Mouse (Mus musculus) midbrain, postnatal 0 days (tissue): ENCODE results near the gene Kcnj11. TPM values are rescaled to one million over a fixed set of nuclear protein-coding genes. Genes with fewer than 3 reads are reported as not detected.

Experiments
- ATAC-seq: fragments of 200-750 bp; cut with Nextera tagmentation; 2 replicates; pipeline ENCODE4 v1.8.0; 2017; ENCODE audit warnings: moderate number of reproducible peaks, mild to moderate bottlenecking, moderate TSS enrichment, moderate library complexity; ENCODE audit not compliant: low FRiP score
- DNase-seq: peaks from one replicate; pipeline ENCODE4 v3.0.0-alpha.2; 2015; ENCODE audit warnings: low spot score
- H3K27ac ChIP-seq: fragments of 300-500 bp; sonication (generic); 2 replicates; pipeline ENCODE4 v1.5.1; 2014; ENCODE audit warnings: low read depth, mild to moderate bottlenecking, low read length, mixed read lengths
- H3K27me3 ChIP-seq: fragments of 300-500 bp; sonication (generic); 2 replicates; pipeline ENCODE4 v1.6.1; 2014; ENCODE audit warnings: low read length, control low read depth, mixed read lengths; ENCODE audit not compliant: insufficient read depth
- H3K36me3 ChIP-seq: fragments of 300-500 bp; sonication (generic); 2 replicates; pipeline ENCODE4 v1.6.1; 2014; ENCODE audit warnings: low read length, control low read depth, mixed read lengths; ENCODE audit not compliant: insufficient read depth
- H3K4me1 ChIP-seq: fragments of 300-500 bp; sonication (generic); 2 replicates; pipeline ENCODE4 v1.6.1; 2014; ENCODE audit warnings: mild to moderate bottlenecking, control low read depth, antibody characterized with exemption, low read length, mixed read lengths; ENCODE audit not compliant: insufficient read depth
- H3K4me2 ChIP-seq: fragments of 300-500 bp; sonication (generic); 2 replicates; pipeline ENCODE4 v1.6.1; 2014; ENCODE audit warnings: low read depth, mild to moderate bottlenecking, low read length, mixed read lengths; ENCODE audit not compliant: poor library complexity, severe bottlenecking
- H3K4me3 ChIP-seq: fragments of 300-500 bp; sonication (generic); 2 replicates; pipeline ENCODE4 v1.5.1; 2014; ENCODE audit warnings: low read depth, mild to moderate bottlenecking, low read length, moderate library complexity
- H3K9ac ChIP-seq: fragments of 300-500 bp; sonication (generic); replicated peaks from 2 replicates; pipeline ENCODE4 v1.6.1; 2014; ENCODE audit warnings: mild to moderate bottlenecking, low read length, moderate library complexity, mixed read lengths; ENCODE audit not compliant: poor library complexity, severe bottlenecking
- H3K9me3 ChIP-seq: fragments of 300-500 bp; sonication (generic); 2 replicates; pipeline ENCODE4 v1.6.1; 2016; ENCODE audit warnings: low read length, control low read depth
- CTCF ChIP-seq: IDR thresholded peaks from 2 replicates; pipeline ENCODE4 v1.5.1; 2016; ENCODE audit warnings: antibody characterized with exemption, mild to moderate bottlenecking
- WGBS: fragments of 180-500 bp; shearing (Covaris S2); extraction: QIAGEN DNeasy Blood & Tissue Kit; methylation state at CpG from one replicate; pipeline ENCODE4 v1.1.7; 2014; 5-methylcytosine and 5-hydroxymethylcytosine counted together
- polyA plus RNA-seq: library from polyadenylated mRNA; unstranded; fragments of >200 nt; fragmentation: Nextera tagmentation; extraction: Ambion mirVana; gene quantifications from 2 replicates; pipeline ENCODE4 v1.2.1, GENCODE M21; 2015
- total RNA-seq: library from RNA; depleted of rRNA; stranded (reverse); fragments of >200 nt; gene quantifications from 2 replicates; pipeline ENCODE4 v1.2.3, GENCODE M21; 2014

The Kcnj11 gene
- total and polyA plus RNA-seq, 2 experiments from 2014 or later, result 2.9 to 26.2 TPM

- no peak overlapping the region for H3K4me2 ChIP-seq
- ATAC-seq (no peak), DNase-seq (peak; percentile 87)
- peaks cover 7% of the 10 kb centered on the region; the same call in 1 of the 2 replicates for H3K36me3 ChIP-seq
- no peak for TF ChIP-seq CTCF
- no peak overlapping the region for H3K4me3 ChIP-seq
- H3K9me3 ChIP-seq, result no peaks in the 10 kb centered on the region
- H3K9ac ChIP-seq, result no peak overlapping the region
- H3K27me3 ChIP-seq, result no peaks in the 10 kb centered on the region
- 61% methylated on average over 8 of the region's 8 CpGs for WGBS
- no peak overlapping the region for H3K27ac ChIP-seq
- no peaks in the 10 kb centered on the region for H3K4me1 ChIP-seq
These were observed 2.6 kb upstream of the Kcnj11 start for GRCm38 (mm10) chr7:46103075-46103591.

GRCm38 (mm10) chr7:46099682-46100081 lies 882 bp downstream of the Kcnj11 start:
- no peak for DNase-seq
- Histone ChIP-seq H3K9me3 (no peaks in the 10 kb centered on the region), H3K27ac (no peak overlapping the region), H3K36me3 (peaks cover 3% of the 10 kb centered on the region; the same call in 1 of the 2 replicates), H3K4me1 (no peaks in the 10 kb centered on the region; the same call in 1 of the 2 replicates), H3K27me3 (no peaks in the 10 kb centered on the region; the same call in 1 of the 2 replicates), H3K4me2 (peak overlapping the region; percentile 75), H3K4me3 (peak overlapping the region; percentile 66), H3K9ac (peak overlapping the region; percentile 79)
- WGBS, result 82% methylated on average over 13 of the region's 13 CpGs
- ATAC-seq, result no peak
- no peak for TF ChIP-seq CTCF

GRCm38 (mm10) chr7:46098919-46099286 lies 1.7 kb downstream of the Kcnj11 start:
- no peaks in the 10 kb centered on the region; the same call in 1 of the 2 replicates for H3K27me3 ChIP-seq
- TF ChIP-seq CTCF, result no peak
- no peak overlapping the region for H3K4me2 ChIP-seq
- 94% methylated on average over 19 of the region's 19 CpGs for WGBS
- DNase-seq (no peak), ATAC-seq (no peak)
- no peak overlapping the region for H3K9ac ChIP-seq
- no peak overlapping the region for H3K27ac ChIP-seq
- H3K4me3 ChIP-seq, result no peak overlapping the region
- H3K9me3 ChIP-seq, result no peaks in the 10 kb centered on the region
- no peaks in the 10 kb centered on the region; the same call in 1 of the 2 replicates for H3K4me1 ChIP-seq
- peaks cover 3% of the 10 kb centered on the region; the same call in 1 of the 2 replicates for H3K36me3 ChIP-seq

GRCm38 (mm10) chr7:46098221-46098918 lies 2.2 kb downstream of the Kcnj11 start:
- H3K27ac ChIP-seq, result no peak overlapping the region
- DNase-seq, result no peak
- WGBS, result 86% methylated on average over 19 of the region's 19 CpGs
- peak overlapping the region; percentile 24; the same call in 1 of the 2 replicates for H3K9ac ChIP-seq
- H3K4me1 ChIP-seq, result no peaks in the 10 kb centered on the region; the same call in 1 of the 2 replicates
- peaks cover 3% of the 10 kb centered on the region; the same call in 1 of the 2 replicates for H3K36me3 ChIP-seq
- no peaks in the 10 kb centered on the region; the same call in 1 of the 2 replicates for H3K27me3 ChIP-seq
- H3K9me3 ChIP-seq, result no peaks in the 10 kb centered on the region
- H3K4me2 ChIP-seq, result 0 out of 2 replicates have a peak overlapping the region, but pooled peaks have one; percentile 6
- ATAC-seq, result no peak
- no peak overlapping the region for H3K4me3 ChIP-seq
- TF ChIP-seq CTCF, result no peak

- Histone ChIP-seq H3K9me3 (no peaks in the 10 kb centered on the region), H3K4me3 (no peak overlapping the region), H3K4me2 (peak overlapping the region; percentile 16; the same call in 1 of the 2 replicates), H3K27me3 (no peaks in the 10 kb centered on the region; the same call in 1 of the 2 replicates), H3K27ac (no peak overlapping the region), H3K4me1 (no peaks in the 10 kb centered on the region; the same call in 1 of the 2 replicates), H3K9ac (no peak overlapping the region; the same call in 1 of the 2 replicates), H3K36me3 (peaks cover 3% of the 10 kb centered on the region; the same call in 1 of the 2 replicates)
- no peak for TF ChIP-seq CTCF
- DNase-seq (no peak), ATAC-seq (no peak)
- 56% methylated on average over 4 of the region's 4 CpGs for WGBS
These were observed 3.2 kb downstream of the Kcnj11 start for GRCm38 (mm10) chr7:46097319-46097783.

GRCm38 (mm10) chr7:46096136-46096535 lies 4.4 kb downstream of the Kcnj11 start:
- peak; percentile 97 for TF ChIP-seq CTCF
- WGBS, result 0% methylated on average over 4 of the region's 4 CpGs
- H3K27me3 ChIP-seq, result no peaks in the 10 kb centered on the region; the same call in 1 of the 2 replicates
- H3K9me3 ChIP-seq, result no peaks in the 10 kb centered on the region
- H3K27ac ChIP-seq, result no peak overlapping the region
- DNase-seq, result peak; percentile 89
- H3K36me3 ChIP-seq, result peaks cover 3% of the 10 kb centered on the region; the same call in 1 of the 2 replicates
- peak; percentile 35; the same call in 1 of the 2 replicates for ATAC-seq
- H3K9ac ChIP-seq, result no peak overlapping the region
- no peak overlapping the region for H3K4me2 ChIP-seq
- no peak overlapping the region for H3K4me3 ChIP-seq
- H3K4me1 ChIP-seq, result no peaks in the 10 kb centered on the region; the same call in 1 of the 2 replicates
